Mouse (Mus musculus) lung, adult 2 months (tissue): ENCODE results near the gene Man2a1.

ENCODE experiments used
- CTCF ChIP-seq: fragments of 200-500 bp; IDR thresholded peaks from 2 replicates; pipeline ENCODE4 v1.5.1; 2011; ENCODE audit warnings: mild to moderate bottlenecking, low read length, control low read depth; ENCODE audit not compliant: insufficient read depth
- POLR2A ChIP-seq: fragments of 200-500 bp; IDR thresholded peaks from 2 replicates; pipeline ENCODE4 v1.6.1; 2011; ENCODE audit warnings: low read depth, mild to moderate bottlenecking, control low read depth, low read length, borderline replicate concordance; ENCODE audit errors: extremely low read depth

GRCm38 (mm10) chr17:64616259-64616658 is 15.7 kb downstream of the Man2a1 start:
- TF ChIP-seq CTCF = no peak
- TF ChIP-seq POLR2A = no peak
